Mouse (Mus musculus): ENCODE data around the gene Tdrd7. TPM values are rescaled to one million over a fixed set of nuclear protein-coding genes. Genes with fewer than 3 reads are reported as not detected.

Gene Tdrd7
- total RNA-seq, 1 experiment, result 6.0 TPM

DNA sequence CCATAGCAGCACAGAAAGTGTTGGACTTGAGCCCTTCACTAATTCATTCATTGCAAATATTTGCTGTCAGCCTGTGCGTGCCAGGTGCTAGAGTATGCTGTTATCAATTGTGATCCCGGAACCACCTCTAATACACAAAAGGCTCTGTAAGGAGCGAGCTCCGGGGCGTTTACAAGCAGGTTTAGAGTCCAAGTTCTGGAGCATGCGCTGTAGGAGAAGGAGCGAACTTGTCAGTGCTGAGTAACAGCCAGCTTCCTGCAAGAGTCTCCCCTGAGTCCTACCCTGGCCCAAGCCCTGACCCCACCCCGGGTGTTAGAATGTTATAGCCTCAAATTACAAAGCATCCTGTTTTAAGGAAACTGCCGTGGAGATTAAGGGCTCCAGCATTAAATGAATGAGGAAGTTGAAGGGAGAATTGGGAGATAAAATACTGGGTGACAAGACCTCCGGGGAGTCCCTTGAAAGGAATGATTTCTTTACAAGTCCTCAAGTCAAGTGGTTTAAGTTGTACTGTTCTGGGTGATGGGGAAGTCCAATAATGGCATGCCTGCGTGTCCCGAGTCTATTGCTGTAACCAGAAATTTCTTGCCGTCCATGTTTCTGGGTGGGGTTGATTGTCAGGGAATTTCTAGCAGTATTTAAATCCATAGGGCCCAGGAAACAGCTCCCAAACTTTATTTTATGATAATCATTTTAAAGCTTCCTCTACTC is 758 bp downstream of the Tdrd7 start:
- no peaks in the 10 kb centered on the region for H3K4me1 ChIP-seq (ENCODE audit: control insufficient read depth in 2 of 2, insufficient read depth in 2 of 2, low read length in 2 of 2, poor library complexity in 1 of 2)
- TF ChIP-seq HCFC1 (IDR thresholded peaks at IDR 0.05; ENCODE audit: borderline replicate concordance, insufficient read depth, low read length) (no peak), ZNF384 (IDR thresholded peaks at IDR 0.05; ENCODE audit: low read depth, low read length) (no peak), MAFK (IDR thresholded peaks at IDR 0.05; ENCODE audit: insufficient read depth, low read depth, low read length) (no peak), ZC3H11A (IDR thresholded peaks at IDR 0.05; ENCODE audit: borderline replicate concordance, low read depth, low read length) (no peak), CHD2 (IDR thresholded peaks at IDR 0.05; ENCODE audit: low read depth, low read length) (no peak)
- no peak for DNase-seq (ENCODE audit: low read depth, low spot score)
- H3K4me3 ChIP-seq (ENCODE audit: insufficient read depth in 1 of 2, low read depth in 1 of 2, low read length in 2 of 2, poor library complexity in 1 of 2, severe bottlenecking in 1 of 2), result no peak overlapping the region
- no peak overlapping the region for H3K27ac ChIP-seq (ENCODE audit: insufficient read depth, low read depth, low read length, poor library complexity, severe bottlenecking)
- H3K9me3 ChIP-seq (ENCODE audit: control insufficient read depth, insufficient read depth, low read depth, low read length), result no peaks in the 10 kb centered on the region; the same call in 1 of the 2 replicates
- in situ Hi-C loops (cut with MboI; ENCODE audit: low sequenced_read_pairs in 2 of 2, unreplicated experiment in 2 of 2), result no loop called here
- no peak overlapping the region for H3K9ac ChIP-seq (ENCODE audit: insufficient read depth, low read depth, low read length, poor library complexity, severe bottlenecking)
- no peaks in the 10 kb centered on the region for H3K36me3 ChIP-seq (ENCODE audit: control insufficient read depth, insufficient read depth, low read length, poor library complexity, severe bottlenecking)

DNA sequence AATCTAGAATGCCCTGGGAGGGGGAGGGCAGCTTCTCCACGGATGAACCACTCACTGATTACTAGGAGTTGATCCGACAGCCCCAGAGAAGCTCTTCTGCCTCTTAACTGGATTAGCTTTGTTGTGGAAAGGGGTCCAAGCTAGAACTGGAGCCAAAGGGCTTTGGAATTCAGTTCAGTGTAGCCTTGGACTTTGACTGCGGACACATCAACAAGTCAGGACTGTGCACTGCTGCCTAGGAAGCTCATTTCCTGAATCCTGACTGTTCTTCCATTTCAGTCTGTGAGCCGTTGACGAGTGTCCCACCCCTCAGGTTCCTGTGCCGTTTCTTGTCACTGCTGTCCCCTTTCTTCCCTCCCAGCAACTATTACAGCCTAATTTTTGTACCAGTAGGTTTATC is 1.6 kb downstream of the Tdrd7 start:
- no peaks in the 10 kb centered on the region; the same call in 1 of the 2 replicates for H3K9me3 ChIP-seq (ENCODE audit: control insufficient read depth, insufficient read depth, low read depth, low read length)
- H3K4me3 ChIP-seq (ENCODE audit: insufficient read depth in 1 of 2, low read depth in 1 of 2, low read length in 2 of 2, poor library complexity in 1 of 2, severe bottlenecking in 1 of 2), result no peak overlapping the region
- H3K4me1 ChIP-seq (ENCODE audit: control insufficient read depth in 2 of 2, insufficient read depth in 2 of 2, low read length in 2 of 2, poor library complexity in 1 of 2), result no peaks in the 10 kb centered on the region
- DNase-seq (ENCODE audit: low read depth, low spot score), result no peak
- no peak overlapping the region for H3K27ac ChIP-seq (ENCODE audit: insufficient read depth, low read depth, low read length, poor library complexity, severe bottlenecking)
- TF ChIP-seq ZNF384 (IDR thresholded peaks at IDR 0.05; ENCODE audit: low read depth, low read length) (no peak), HCFC1 (IDR thresholded peaks at IDR 0.05; ENCODE audit: borderline replicate concordance, insufficient read depth, low read length) (no peak), ZC3H11A (IDR thresholded peaks at IDR 0.05; ENCODE audit: borderline replicate concordance, low read depth, low read length) (no peak), MAFK (IDR thresholded peaks at IDR 0.05; ENCODE audit: insufficient read depth, low read depth, low read length) (no peak), CHD2 (IDR thresholded peaks at IDR 0.05; ENCODE audit: low read depth, low read length) (no peak)
- no peak overlapping the region for H3K9ac ChIP-seq (ENCODE audit: insufficient read depth, low read depth, low read length, poor library complexity, severe bottlenecking)
- no peaks in the 10 kb centered on the region for H3K36me3 ChIP-seq (ENCODE audit: control insufficient read depth, insufficient read depth, low read length, poor library complexity, severe bottlenecking)
- in situ Hi-C loops (cut with MboI; ENCODE audit: low sequenced_read_pairs in 2 of 2, unreplicated experiment in 2 of 2), result no loop called here

DNA sequence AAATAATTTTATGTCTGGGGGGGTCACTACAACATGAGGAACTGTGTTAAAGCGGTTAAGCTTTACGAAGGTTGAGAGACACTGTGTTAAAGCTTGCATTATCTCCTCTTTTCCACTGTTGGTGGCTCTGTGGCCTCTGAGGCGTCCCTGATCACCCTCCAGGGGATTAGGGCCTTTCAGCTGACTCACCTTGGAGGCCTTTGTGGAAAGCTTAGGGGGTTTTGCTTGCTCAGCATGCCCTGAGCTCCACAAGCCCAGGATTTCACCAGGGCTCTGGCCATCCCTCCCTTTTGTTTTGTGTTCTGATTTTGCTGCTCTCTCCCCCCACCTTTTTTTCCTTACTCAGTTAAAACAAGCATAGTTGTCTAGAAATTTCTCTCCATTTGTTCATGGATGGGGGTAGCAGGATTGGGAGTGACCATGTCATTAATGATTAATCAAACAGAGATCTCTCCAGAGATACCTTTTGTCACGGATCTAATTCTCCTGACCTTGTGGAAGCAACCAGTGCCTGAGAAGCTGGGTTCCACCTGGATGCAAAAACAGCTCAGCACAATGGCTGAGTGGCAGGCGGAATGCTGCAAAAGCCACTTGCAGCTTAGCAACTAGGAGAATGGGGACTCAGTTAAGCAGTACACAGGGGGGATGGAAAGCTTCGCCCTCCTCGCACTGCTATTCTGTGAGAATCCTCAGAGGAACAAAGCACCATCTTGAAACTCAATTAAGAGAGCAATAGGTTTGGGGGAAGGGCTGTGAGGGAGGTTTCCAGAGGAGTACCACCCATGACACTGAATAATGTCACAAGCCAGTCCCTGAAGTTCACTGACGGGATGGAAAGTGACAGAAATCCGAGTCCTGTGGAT is 2.6 kb downstream of the Tdrd7 start:
- Histone ChIP-seq H3K36me3 (ENCODE audit: control insufficient read depth, insufficient read depth, low read length, poor library complexity, severe bottlenecking) (no peaks in the 10 kb centered on the region), H3K4me1 (ENCODE audit: control insufficient read depth in 2 of 2, insufficient read depth in 2 of 2, low read length in 2 of 2, poor library complexity in 1 of 2) (no peaks in the 10 kb centered on the region), H3K27ac (ENCODE audit: insufficient read depth, low read depth, low read length, poor library complexity, severe bottlenecking) (no peak overlapping the region), H3K9me3 (ENCODE audit: control insufficient read depth, insufficient read depth, low read depth, low read length) (no peaks in the 10 kb centered on the region; the same call in 1 of the 2 replicates), H3K4me3 (ENCODE audit: insufficient read depth in 1 of 2, low read depth in 1 of 2, low read length in 2 of 2, poor library complexity in 1 of 2, severe bottlenecking in 1 of 2) (no peak overlapping the region), H3K9ac (ENCODE audit: insufficient read depth, low read depth, low read length, poor library complexity, severe bottlenecking) (no peak overlapping the region)
- no peak for DNase-seq (ENCODE audit: low read depth, low spot score)
- in situ Hi-C loops (cut with MboI; ENCODE audit: low sequenced_read_pairs in 2 of 2, unreplicated experiment in 2 of 2), result no loop called here
- TF ChIP-seq MAFK (IDR thresholded peaks at IDR 0.05; ENCODE audit: insufficient read depth, low read depth, low read length) (peak; percentile 50; the same call in 1 of the 2 replicates), CHD2 (IDR thresholded peaks at IDR 0.05; ENCODE audit: low read depth, low read length) (no peak)

DNA sequence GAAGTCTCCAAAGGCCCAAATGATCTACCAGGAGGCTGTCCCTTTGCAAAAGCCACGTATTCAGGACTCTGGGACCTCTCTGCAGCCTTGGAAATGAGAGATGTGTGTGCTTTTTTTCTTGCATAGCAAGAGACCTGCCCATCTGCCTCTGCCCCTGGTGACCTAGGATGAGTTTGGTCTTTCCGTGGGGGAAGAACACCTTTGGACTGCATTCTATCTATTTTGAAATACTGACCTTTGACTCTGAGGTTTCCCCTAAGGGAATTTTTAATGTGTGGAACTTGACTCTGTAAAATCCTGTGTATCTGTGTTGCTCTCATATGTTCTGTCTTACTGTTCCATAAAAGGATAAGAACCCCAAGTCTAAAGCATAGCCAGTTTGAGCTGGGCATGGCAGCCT is 3.9 kb downstream of the Tdrd7 start:
- no peaks in the 10 kb centered on the region for H3K4me1 ChIP-seq (ENCODE audit: control insufficient read depth in 2 of 2, insufficient read depth in 2 of 2, low read length in 2 of 2, poor library complexity in 1 of 2)
- no peak overlapping the region for H3K4me3 ChIP-seq (ENCODE audit: insufficient read depth in 1 of 2, low read depth in 1 of 2, low read length in 2 of 2, poor library complexity in 1 of 2, severe bottlenecking in 1 of 2)
- in situ Hi-C loops (cut with MboI; ENCODE audit: low sequenced_read_pairs in 2 of 2, unreplicated experiment in 2 of 2), result no loop called here
- no peak overlapping the region for H3K27ac ChIP-seq (ENCODE audit: insufficient read depth, low read depth, low read length, poor library complexity, severe bottlenecking)
- H3K36me3 ChIP-seq (ENCODE audit: control insufficient read depth, insufficient read depth, low read length, poor library complexity, severe bottlenecking), result no peaks in the 10 kb centered on the region
- no peaks in the 10 kb centered on the region; the same call in 1 of the 2 replicates for H3K9me3 ChIP-seq (ENCODE audit: control insufficient read depth, insufficient read depth, low read depth, low read length)
- DNase-seq (ENCODE audit: low read depth, low spot score), result no peak
- no peak for TF ChIP-seq ZC3H11A (IDR thresholded peaks at IDR 0.05; ENCODE audit: borderline replicate concordance, low read depth, low read length)
- no peak for TF ChIP-seq MAFK (IDR thresholded peaks at IDR 0.05; ENCODE audit: insufficient read depth, low read depth, low read length)
- no peak for TF ChIP-seq CHD2 (IDR thresholded peaks at IDR 0.05; ENCODE audit: low read depth, low read length)
- TF ChIP-seq ZNF384 (IDR thresholded peaks at IDR 0.05; ENCODE audit: low read depth, low read length), result no peak
- no peak for TF ChIP-seq HCFC1 (IDR thresholded peaks at IDR 0.05; ENCODE audit: borderline replicate concordance, insufficient read depth, low read length)
- H3K9ac ChIP-seq (ENCODE audit: insufficient read depth, low read depth, low read length, poor library complexity, severe bottlenecking), result no peak overlapping the region
